Mouse (Mus musculus): ENCODE results near the gene Scd3.

- TF ChIP-seq POLR2A (IDR thresholded peaks at IDR 0.05; ENCODE audit: insufficient read depth, low read depth, low read length) (no peak), CTCF (IDR thresholded peaks at IDR 0.05; ENCODE audit: insufficient read depth, low read depth, low read length) (no peak)
Measured at GRCm38 (mm10) chr19:44261774-44262173, 58.7 kb downstream of the Scd3 start.

All from olfactory bulb, adult 2 months (tissue).